Mouse (Mus musculus) heart, postnatal 0 days (tissue): ENCODE data around the gene Rasgef1b. TPM values are rescaled to one million over a fixed set of nuclear protein-coding genes. Genes with fewer than 3 reads are reported as not detected.

ENCODE experiments used
- ATAC-seq: fragments of 200-750 bp; cut with Nextera tagmentation; 2 replicates; pipeline ENCODE4 v1.8.0; 2017; ENCODE audit warnings: low read depth, moderate number of reproducible peaks, moderate library complexity; ENCODE audit not compliant: insufficient read depth
- DNase-seq: peaks from one replicate; pipeline ENCODE4 v3.0.0-alpha.2; 2016; ENCODE audit warnings: low spot score
- H3K27ac ChIP-seq: fragments of 300-500 bp; sonication (generic); 2 replicates; pipeline ENCODE4 v1.5.1; 2014; ENCODE audit warnings: low read depth, mild to moderate bottlenecking
- H3K27me3 ChIP-seq: fragments of 300-500 bp; sonication (generic); 2 replicates; pipeline ENCODE4 v1.6.1; 2014; ENCODE audit warnings: low read length, mixed read lengths; ENCODE audit not compliant: control insufficient read depth, insufficient read depth
- H3K36me3 ChIP-seq: fragments of 300-500 bp; sonication (generic); replicated peaks from 2 replicates; pipeline ENCODE4 v1.6.1; 2014; ENCODE audit warnings: low read length, mixed read lengths; ENCODE audit not compliant: control insufficient read depth, insufficient read depth
- H3K4me1 ChIP-seq: fragments of 300-500 bp; sonication (generic); 2 replicates; pipeline ENCODE4 v1.6.1; 2014; ENCODE audit warnings: antibody characterized with exemption; ENCODE audit not compliant: control insufficient read depth, insufficient read depth
- H3K4me2 ChIP-seq: fragments of 300-500 bp; sonication (generic); 2 replicates; pipeline ENCODE4 v1.6.1; 2014; ENCODE audit warnings: low read depth, mild to moderate bottlenecking, low read length, moderate library complexity
- H3K4me3 ChIP-seq: fragments of 300-500 bp; sonication (generic); 2 replicates; pipeline ENCODE4 v1.5.1; 2014; ENCODE audit warnings: low read depth, low read length
- H3K9ac ChIP-seq: fragments of 300-500 bp; sonication (generic); replicated peaks from 2 replicates; pipeline ENCODE4 v1.6.1; 2014; ENCODE audit warnings: low read depth, low read length, mixed read lengths
- H3K9me3 ChIP-seq: fragments of 300-500 bp; sonication (generic); replicated peaks from 2 replicates; pipeline ENCODE4 v1.6.1; 2016; ENCODE audit warnings: low read length; ENCODE audit not compliant: control insufficient read depth
- CTCF ChIP-seq: IDR thresholded peaks from 2 replicates; pipeline ENCODE4 v1.5.1; 2016; ENCODE audit warnings: antibody characterized with exemption, control low read depth, low read depth
- EP300 ChIP-seq: IDR thresholded peaks from 2 replicates; pipeline ENCODE4 v1.6.1; 2016; ENCODE audit warnings: antibody characterized with exemption, low read depth
- WGBS: fragments of 180-500 bp; shearing (Covaris S2); extraction: QIAGEN DNeasy Blood & Tissue Kit; methylation state at CpG from one replicate; pipeline ENCODE4 v1.1.7; 2014; 5-methylcytosine and 5-hydroxymethylcytosine counted together
- polyA plus RNA-seq: library from polyadenylated mRNA; unstranded; fragments of >200 nt; fragmentation: Nextera tagmentation; extraction: Ambion mirVana; gene quantifications from 2 replicates; pipeline ENCODE4 v1.2.1, GENCODE M21; 2015
- total RNA-seq: library from RNA; depleted of rRNA; stranded (reverse); fragments of >200 nt; gene quantifications from 2 replicates; pipeline ENCODE4 v1.2.3, GENCODE M21; 2014; ENCODE audit warnings: low replicate concordance

Rasgef1b gene
- total and polyA plus RNA-seq, 2 experiments from 2014 or later = 19.0 to 29.8 TPM

DNA sequence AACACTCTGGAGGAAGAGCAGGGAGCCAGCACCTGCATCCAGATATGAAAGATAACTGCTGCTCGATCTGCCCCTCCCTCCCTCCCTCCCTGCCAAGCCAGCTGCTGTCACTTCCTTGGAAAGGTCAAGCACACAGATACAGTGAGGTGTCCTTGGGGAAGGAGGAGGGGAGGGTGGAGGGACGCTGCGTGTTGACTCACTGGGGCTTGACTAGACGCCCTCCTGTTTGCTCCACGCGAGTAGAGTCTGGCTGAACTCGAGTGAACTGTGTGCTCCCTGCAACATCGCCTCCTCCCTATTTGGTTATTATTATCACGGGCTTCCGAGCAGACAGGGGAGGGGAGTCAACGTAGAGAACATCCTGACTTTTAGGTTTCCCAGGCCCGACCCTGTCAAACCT lies 348.7 kb downstream of the Rasgef1b start:
- Histone ChIP-seq H3K27ac (no peak overlapping the region), H3K4me3 (no peak overlapping the region), H3K36me3 (no peaks in the 10 kb centered on the region), H3K4me2 (peak overlapping the region; percentile 34), H3K4me1 (peaks cover 12% of the 10 kb centered on the region; the same call in 1 of the 2 replicates), H3K9ac (no peak overlapping the region), H3K9me3 (no peaks in the 10 kb centered on the region), H3K27me3 (no peaks in the 10 kb centered on the region)
- ATAC-seq = peak; percentile 61
- TF ChIP-seq CTCF (no peak), EP300 (no peak)
- WGBS = 3% methylated on average over 12 of the region's 12 CpGs
- peak; percentile 57 for DNase-seq

DNA sequence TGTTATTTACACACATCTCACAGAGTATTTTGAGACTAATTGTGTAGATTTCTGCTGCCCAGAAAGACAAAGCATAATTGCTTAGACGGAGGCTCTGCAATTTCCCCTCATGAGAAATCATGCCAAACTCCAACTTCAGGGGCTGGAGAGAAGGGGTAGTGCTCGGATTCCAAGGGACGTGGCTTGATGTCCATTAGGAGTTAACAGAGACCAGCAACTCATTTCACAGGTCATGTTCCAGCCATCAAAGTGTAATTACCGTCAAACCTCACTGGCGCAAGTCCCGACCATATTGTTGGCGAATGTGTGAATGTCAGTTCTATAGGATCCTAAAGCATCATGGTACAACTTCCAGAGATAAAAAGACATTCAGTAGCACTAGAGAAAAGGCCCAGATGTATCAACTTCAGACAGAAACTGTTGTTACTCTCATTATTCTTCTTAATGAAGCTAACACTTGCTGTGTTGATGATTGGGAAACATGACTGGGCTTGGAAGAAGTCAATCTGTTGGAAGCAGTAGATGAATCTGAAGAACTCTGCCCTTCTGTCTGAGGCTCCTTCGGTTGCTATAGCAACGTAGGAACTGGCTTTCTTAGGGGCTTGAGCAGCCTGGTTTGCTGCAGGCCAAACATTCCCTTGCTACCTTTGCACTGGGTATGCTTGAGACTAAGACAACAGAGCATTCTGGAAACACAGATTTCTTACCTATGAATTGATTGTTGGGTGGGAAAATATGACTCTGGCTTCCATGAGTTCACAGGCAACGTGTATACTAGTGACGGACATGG lies 350.2 kb downstream of the Rasgef1b start:
- ATAC-seq (no peak), DNase-seq (no peak)
- Histone ChIP-seq H3K4me3 (no peak overlapping the region), H3K9ac (no peak overlapping the region), H3K4me1 (peaks cover 12% of the 10 kb centered on the region; the same call in 1 of the 2 replicates), H3K27me3 (no peaks in the 10 kb centered on the region), H3K27ac (no peak overlapping the region), H3K9me3 (no peaks in the 10 kb centered on the region), H3K4me2 (no peak overlapping the region), H3K36me3 (no peaks in the 10 kb centered on the region)
- 88% methylated on average over 11 of the region's 11 CpGs for WGBS
- TF ChIP-seq EP300 (no peak), CTCF (no peak)

DNA sequence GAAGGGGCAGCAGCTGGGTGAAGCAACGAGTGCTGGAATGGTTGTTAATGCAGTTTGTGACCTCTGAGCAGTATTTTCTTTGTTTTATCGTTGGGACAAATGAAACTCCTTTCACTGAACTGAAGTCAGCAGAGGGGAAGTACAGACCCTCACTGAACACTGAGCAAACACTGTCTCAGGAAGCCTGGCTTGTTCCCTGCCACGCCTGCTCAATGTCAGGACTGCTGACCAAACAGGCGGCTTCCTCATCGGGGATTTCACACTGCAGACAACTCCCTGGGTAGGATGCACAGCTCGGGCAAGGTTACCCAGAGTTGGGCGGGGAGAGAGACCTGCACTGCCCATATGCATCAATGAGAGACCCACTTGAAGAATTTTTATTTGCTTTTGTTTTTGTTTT lies 353.1 kb downstream of the Rasgef1b start:
- Histone ChIP-seq H3K27ac (no peak overlapping the region), H3K27me3 (no peaks in the 10 kb centered on the region), H3K9ac (no peak overlapping the region), H3K9me3 (no peaks in the 10 kb centered on the region), H3K36me3 (no peaks in the 10 kb centered on the region), H3K4me1 (peaks cover 8% of the 10 kb centered on the region; the same call in 1 of the 2 replicates), H3K4me2 (no peak overlapping the region), H3K4me3 (no peak overlapping the region)
- ATAC-seq (peak; percentile 66), DNase-seq (peak; percentile 60)
- TF ChIP-seq EP300 (peak; percentile 38; the same call in 1 of the 2 replicates), CTCF (no peak)
- WGBS = 51% methylated on average over 7 of the region's 7 CpGs

DNA sequence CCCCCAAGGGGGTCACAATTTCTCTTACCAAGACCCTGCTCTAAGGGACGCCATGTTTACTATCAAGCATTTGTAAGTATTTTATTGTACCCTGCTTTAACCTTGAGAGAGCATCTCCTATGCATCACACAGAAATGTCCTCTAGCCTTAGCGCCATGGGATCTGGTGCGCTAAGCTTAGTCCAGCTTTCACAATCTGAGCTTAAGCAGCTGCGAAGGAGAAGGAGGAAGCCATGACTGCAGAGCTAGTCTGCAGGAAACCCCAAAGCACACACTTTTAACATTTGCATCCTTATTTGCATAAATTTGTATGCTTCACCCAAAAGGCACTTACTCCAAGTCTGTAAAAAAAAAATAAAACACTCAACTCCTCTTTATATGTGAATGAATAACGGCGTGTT lies 354.4 kb downstream of the Rasgef1b start:
- no peaks in the 10 kb centered on the region for H3K36me3 ChIP-seq
- no peak overlapping the region for H3K27ac ChIP-seq
- DNase-seq = no peak
- ATAC-seq = no peak
- WGBS = 90% methylated on average over 6 of the region's 6 CpGs
- H3K27me3 ChIP-seq = no peaks in the 10 kb centered on the region
- no peak for TF ChIP-seq CTCF
- TF ChIP-seq EP300 = no peak
- no peak overlapping the region for H3K4me2 ChIP-seq
- no peak overlapping the region for H3K9ac ChIP-seq
- no peaks in the 10 kb centered on the region for H3K9me3 ChIP-seq
- no peaks in the 10 kb centered on the region for H3K4me1 ChIP-seq
- H3K4me3 ChIP-seq = no peak overlapping the region

DNA sequence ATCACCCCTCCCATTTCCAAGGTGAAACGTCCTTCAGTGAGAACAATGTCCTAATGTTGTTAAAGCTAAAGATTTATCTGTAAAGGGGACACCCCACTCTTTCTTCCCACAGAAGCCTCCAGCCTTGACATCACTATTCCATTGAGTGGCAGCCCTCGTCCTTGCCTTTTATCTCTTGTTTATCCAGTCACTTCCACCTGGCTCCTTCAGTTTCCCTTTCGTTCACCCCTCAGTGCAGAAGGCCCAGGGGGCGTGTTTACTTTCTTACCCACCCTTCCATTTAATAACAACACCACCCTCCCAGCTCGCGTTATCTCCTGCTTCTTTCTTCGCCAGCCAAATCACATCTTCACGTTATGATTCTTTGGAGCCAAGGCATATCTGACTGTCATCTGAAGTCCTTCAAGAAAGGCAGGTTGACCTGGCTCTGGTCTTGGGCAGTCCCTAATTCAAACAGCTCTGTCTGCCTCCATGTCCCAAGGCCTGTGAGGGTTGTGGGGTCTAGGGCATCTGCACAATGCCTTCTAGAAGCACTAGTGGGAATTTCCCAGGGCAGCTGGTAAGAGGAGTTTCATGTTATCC lies 355.2 kb downstream of the Rasgef1b start:
- no peak overlapping the region for H3K9ac ChIP-seq
- H3K9me3 ChIP-seq = no peaks in the 10 kb centered on the region
- no peak overlapping the region for H3K4me2 ChIP-seq
- WGBS = 61% methylated on average over 8 of the region's 8 CpGs
- H3K36me3 ChIP-seq = no peaks in the 10 kb centered on the region
- no peaks in the 10 kb centered on the region for H3K4me1 ChIP-seq
- H3K27ac ChIP-seq = no peak overlapping the region
- H3K4me3 ChIP-seq = no peak overlapping the region
- TF ChIP-seq CTCF (no peak), EP300 (0 out of 2 replicates have a peak, but pooled peaks have one; percentile 37)
- no peak for DNase-seq
- ATAC-seq = peak; percentile 57
- H3K27me3 ChIP-seq = no peaks in the 10 kb centered on the region
